Mouse (Mus musculus) cerebellum, adult 2 months (tissue): ENCODE data around the gene Tsc22d3. TPM values are rescaled to one million over a fixed set of nuclear protein-coding genes. Genes with fewer than 3 reads are reported as not detected.

Experiments used
- DNase-seq, 2 experiments: peaks; one replicate each; pipeline ENCODE4 v3.0.0; 2021
- H3K27ac ChIP-seq: fragments of 200-500 bp; 2 replicates; pipeline ENCODE4 v1.5.1; 2012; ENCODE audit warnings: low read length, control low read depth, inconsistent platforms; ENCODE audit not compliant: insufficient read depth
- H3K27me3 ChIP-seq: fragments of 200-500 bp; 2 replicates; pipeline ENCODE4 v1.6.1; 2012; ENCODE audit warnings: inconsistent platforms, mild to moderate bottlenecking, low read length, moderate library complexity; ENCODE audit not compliant: control insufficient read depth, insufficient read depth
- H3K4me1 ChIP-seq: fragments of 200-500 bp; 2 replicates; pipeline ENCODE4 v1.6.1; 2011; ENCODE audit warnings: low read length; ENCODE audit not compliant: control insufficient read depth, insufficient read depth
- H3K4me3 ChIP-seq: fragments of 200-500 bp; replicated peaks from 2 replicates; pipeline ENCODE3; 2011; ENCODE audit warnings: mild to moderate bottlenecking, low read depth, low read length, control low read depth; ENCODE audit not compliant: insufficient read depth
- CTCF ChIP-seq: fragments of 200-500 bp; IDR thresholded peaks from 2 replicates; pipeline ENCODE4 v1.5.1; 2011; ENCODE audit warnings: low read depth, mild to moderate bottlenecking, control low read depth, low read length, moderate library complexity, borderline replicate concordance; ENCODE audit not compliant: insufficient read depth
- POLR2A ChIP-seq: fragments of 200-500 bp; IDR thresholded peaks from 2 replicates; pipeline ENCODE4 v1.6.1; 2011; ENCODE audit warnings: low read length, control low read depth, borderline replicate concordance; ENCODE audit not compliant: insufficient read depth
- WGBS: fragments of 180-500 bp; shearing (Covaris S2); methylation state at CpG from one replicate; pipeline ENCODE4 v1.1.7; 2018; 5-methylcytosine and 5-hydroxymethylcytosine counted together
- polyA plus RNA-seq: library from polyadenylated mRNA; depleted of rRNA; stranded (reverse); fragments of >200 nt; gene quantifications from 2 replicates; pipeline ENCODE4 v1.2.3, GENCODE M21; 2012

Gene Tsc22d3
- polyA plus RNA-seq, 1 experiment, result 168 TPM

GRCm38 (mm10) chrX:140522071-140522765, 78.2 kb downstream of the Tsc22d3 start:
- Histone ChIP-seq H3K4me3 (no peak overlapping the region), H3K27me3 (no peaks in the 10 kb centered on the region), H3K4me1 (no peaks in the 10 kb centered on the region), H3K27ac (no peak overlapping the region)
- 52% methylated on average over 14 of the region's 14 CpGs for WGBS
- TF ChIP-seq CTCF (no peak), POLR2A (no peak)
- DNase-seq, result no peak

GRCm38 (mm10) chrX:140520146-140521102, 80.0 kb downstream of the Tsc22d3 start:
- H3K27ac ChIP-seq, result peak overlapping the region; percentile 73; the same call in 1 of the 2 replicates
- 9% methylated on average over 25 of the region's 25 CpGs for WGBS
- peak; percentile 75 to 83 for DNase-seq
- TF ChIP-seq POLR2A, result 0 out of 2 replicates have a peak, but pooled peaks have one; percentile 13
- TF ChIP-seq CTCF, result no peak
- no peaks in the 10 kb centered on the region for H3K4me1 ChIP-seq
- no peaks in the 10 kb centered on the region for H3K27me3 ChIP-seq
- peak overlapping the region; percentile 47 for H3K4me3 ChIP-seq

GRCm38 (mm10) chrX:140518351-140518750, 82.1 kb downstream of the Tsc22d3 start:
- Histone ChIP-seq H3K27ac (no peak overlapping the region), H3K4me1 (no peaks in the 10 kb centered on the region), H3K27me3 (no peaks in the 10 kb centered on the region), H3K4me3 (no peak overlapping the region)
- TF ChIP-seq POLR2A (no peak), CTCF (no peak)
- WGBS, result 91% methylated on average over 8 of the region's 8 CpGs
- no peak for DNase-seq

- TF ChIP-seq CTCF (no peak), POLR2A (no peak)
- Histone ChIP-seq H3K4me3 (no peak overlapping the region), H3K27ac (no peak overlapping the region), H3K27me3 (no peaks in the 10 kb centered on the region), H3K4me1 (peaks cover 4% of the 10 kb centered on the region; the same call in 1 of the 2 replicates)
- 94% methylated on average over 2 of the region's 2 CpGs for WGBS
- DNase-seq, result no peak
Observed at GRCm38 (mm10) chrX:140513379-140513778, 87.1 kb downstream of the Tsc22d3 start.

- H3K27me3 ChIP-seq, result no peaks in the 10 kb centered on the region
- no peak for TF ChIP-seq CTCF
- TF ChIP-seq POLR2A, result no peak
- no peak for DNase-seq
- peaks cover 4% of the 10 kb centered on the region; the same call in 1 of the 2 replicates for H3K4me1 ChIP-seq
- H3K27ac ChIP-seq, result peak overlapping the region; percentile 47; the same call in 1 of the 2 replicates
- 39% methylated on average over 7 of the region's 7 CpGs for WGBS
- no peak overlapping the region for H3K4me3 ChIP-seq
Observed at GRCm38 (mm10) chrX:140511687-140512651, 88.5 kb downstream of the Tsc22d3 start.

GRCm38 (mm10) chrX:140510696-140511429, 89.6 kb downstream of the Tsc22d3 start:
- Histone ChIP-seq H3K27me3 (no peaks in the 10 kb centered on the region), H3K4me1 (peaks cover 4% of the 10 kb centered on the region; the same call in 1 of the 2 replicates), H3K27ac (no peak overlapping the region), H3K4me3 (no peak overlapping the region)
- WGBS, result 32% methylated on average over 24 of the region's 24 CpGs
- TF ChIP-seq POLR2A (no peak), CTCF (no peak)
- peak; percentile 40 to 57 for DNase-seq
